Mouse (Mus musculus) retina, postnatal 7 days (tissue): ENCODE results near the gene Hist1h4j.
"Not testable (repeated sequence)": the region's sequence is repeated elsewhere in the genome, so short reads cannot be mapped to it uniquely, and the experiment has no call there.

ENCODE experiments used
- DNase-seq: peaks from one replicate; pipeline ENCODE4 v3.0.0-alpha.2; 2012; ENCODE audit warnings: low read depth, low spot score

The Hist1h4j gene

DNA sequence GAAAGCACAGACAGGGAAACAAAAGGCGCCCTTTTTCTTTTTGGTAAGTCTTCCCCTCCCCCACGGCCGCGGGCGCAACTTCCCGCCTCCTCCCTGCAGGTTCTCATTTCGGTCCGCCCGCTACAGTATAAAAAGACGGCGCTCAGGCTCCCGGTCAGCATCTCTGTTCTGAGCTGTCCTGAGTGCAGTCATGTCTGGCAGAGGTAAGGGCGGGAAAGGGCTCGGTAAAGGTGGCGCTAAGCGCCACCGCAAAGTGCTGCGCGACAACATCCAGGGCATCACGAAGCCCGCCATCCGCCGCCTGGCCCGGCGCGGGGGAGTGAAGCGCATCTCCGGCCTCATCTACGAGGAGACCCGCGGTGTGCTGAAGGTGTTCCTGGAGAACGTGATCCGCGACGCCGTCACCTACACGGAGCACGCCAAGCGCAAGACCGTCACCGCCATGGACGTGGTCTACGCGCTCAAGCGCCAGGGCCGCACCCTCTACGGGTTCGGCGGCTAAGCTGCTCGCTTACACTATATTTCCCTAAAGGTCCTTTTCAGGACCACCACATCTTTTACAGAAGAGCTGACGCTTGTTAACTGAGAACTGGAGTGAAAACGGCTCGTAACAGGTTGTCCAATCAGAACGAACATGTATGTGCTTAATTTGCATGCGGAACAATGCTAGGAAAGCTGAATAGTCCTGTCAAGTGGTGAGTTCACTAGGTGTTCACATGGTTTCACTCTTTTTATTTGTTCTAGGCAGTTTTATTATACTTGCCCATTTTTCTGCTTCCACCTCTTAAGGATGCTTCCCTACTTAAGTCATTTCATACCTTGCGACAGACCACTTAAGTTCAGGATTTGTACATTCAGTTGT lies at the start of gene Hist1h4j:
Hist1h4j (plus strand) TSS at position 159 of the 862 bp plus-strand sequence.
- DNase-seq: peak; percentile 70

DNA sequence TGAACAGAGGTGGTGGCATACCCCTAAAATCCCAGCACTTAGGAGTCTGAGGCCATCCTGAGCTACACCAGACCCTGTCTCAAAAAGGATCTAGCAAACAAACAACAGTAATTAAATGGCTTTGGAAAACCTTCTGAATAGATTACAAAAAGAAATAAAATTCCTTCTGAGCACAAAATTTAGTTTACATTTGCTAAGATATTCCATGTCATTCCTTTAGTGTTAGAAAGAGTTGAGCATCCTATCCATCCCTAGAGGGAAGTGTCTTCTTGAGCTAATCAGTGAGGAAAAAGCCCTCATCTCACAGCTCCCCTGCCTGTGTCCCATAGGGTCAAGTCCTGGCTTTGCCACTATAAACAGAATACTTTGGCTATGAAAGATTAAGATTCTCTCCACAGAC lies 37.1 kb upstream of the Hist1h4j start, which contains the start of gene Olfr1359:
Olfr1359 (plus strand) TSS at position 301 of the 400 bp plus-strand sequence.
- no peak for DNase-seq

DNA sequence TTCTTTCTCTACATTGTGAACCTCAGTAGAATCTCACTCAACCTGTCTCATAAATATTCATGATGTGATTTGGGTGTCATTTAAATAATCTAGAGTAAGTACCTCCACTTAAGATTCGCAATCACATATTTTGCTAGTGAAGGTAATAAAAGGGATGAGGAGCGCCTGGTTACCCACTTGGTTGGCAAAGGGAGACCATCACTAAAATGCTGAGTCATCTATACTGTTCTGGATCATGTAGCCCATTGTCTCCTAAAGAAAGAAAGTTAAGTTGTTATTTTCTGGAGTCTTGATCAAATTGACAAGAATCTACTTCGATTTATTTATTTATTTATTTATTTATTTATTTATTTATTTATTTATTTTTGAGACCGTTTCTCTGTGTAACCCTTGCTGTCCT lies 28.2 kb upstream of the Hist1h4j start:
- no peak for DNase-seq

DNA sequence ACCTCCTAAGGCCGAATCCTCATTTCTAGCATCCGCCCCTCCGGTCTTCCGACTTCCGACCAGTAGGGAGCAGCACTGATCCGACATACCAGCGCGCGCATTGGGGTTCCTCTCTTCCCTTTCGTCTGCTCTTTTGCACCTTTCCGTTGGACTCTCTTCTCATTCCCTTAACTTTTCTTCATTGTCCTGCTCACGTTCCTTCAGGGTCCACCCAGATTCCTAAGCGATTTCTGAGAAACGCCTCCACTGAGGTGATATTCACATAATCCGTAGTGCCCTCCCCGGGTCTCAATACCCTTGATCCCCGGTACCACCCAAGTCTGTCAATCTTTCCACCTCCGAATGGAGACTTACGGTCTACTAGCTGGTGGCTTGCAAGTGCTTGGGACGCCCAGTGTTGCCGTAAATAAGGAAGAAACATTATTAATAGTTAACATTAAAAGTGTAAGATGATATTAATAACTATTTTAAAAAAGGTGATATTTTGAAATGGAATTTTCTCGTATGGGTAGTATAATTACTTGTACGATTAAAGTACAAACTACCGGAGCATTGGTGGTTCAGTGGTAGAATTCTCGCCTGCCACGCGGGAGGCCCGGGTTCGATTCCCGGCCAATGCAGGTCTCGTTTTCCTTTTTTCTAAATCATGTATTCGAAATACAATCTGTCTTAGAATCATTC lies 24.7 kb upstream of the Hist1h4j start:
- DNase-seq: peak; percentile 83

DNA sequence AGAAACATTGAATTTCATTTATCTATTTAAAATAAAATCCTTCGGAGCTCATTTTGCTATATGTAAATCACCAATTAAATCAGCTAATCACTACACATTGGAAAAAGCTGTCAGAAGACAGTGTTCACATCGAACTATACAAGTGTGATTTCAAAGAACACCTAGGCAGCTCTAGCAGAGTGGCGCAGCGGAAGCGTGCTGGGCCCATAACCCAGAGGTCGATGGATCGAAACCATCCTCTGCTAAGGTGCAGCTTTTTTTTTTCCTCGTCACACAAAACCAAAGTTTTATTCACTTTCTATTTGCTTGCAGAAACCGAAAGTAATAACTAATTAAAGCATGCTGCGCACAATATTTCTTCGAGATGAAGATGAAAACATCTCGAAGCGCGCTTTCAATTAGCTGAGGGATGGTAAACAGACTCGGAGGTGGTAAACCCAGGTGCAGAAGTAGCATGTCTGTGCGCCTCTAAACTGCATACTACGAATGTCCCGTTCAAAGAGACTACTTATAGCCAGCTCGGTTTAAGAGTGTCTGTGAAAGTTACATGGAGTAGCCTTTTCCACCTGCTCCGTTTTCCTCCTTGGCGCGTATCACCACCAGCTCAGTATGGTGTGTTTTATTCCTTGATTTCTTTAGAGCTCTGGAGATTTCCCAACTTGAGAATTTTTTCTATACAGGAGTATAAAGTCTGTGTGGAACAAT lies 23.9 kb upstream of the Hist1h4j start:
- peak; percentile 76 for DNase-seq

DNA sequence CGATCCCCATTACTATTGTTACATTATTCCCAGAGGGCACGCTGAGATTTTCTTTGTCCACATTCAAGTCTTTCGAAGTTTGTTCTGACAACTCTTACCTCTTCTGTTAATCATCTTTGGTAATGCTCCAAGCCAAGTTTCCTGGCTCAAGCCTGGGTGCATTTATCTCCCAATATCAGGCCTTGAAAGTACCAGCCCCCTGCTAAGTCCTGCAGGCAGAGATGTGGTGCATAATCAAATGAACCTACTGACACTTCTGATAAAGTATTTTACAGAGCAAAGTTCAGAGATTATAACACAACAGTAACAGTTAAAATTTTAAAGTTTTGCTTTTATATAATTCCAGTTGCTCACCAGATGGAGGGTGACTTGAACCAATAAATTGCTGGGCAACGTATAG lies 23.2 kb upstream of the Hist1h4j start:
- DNase-seq: no peak

DNA sequence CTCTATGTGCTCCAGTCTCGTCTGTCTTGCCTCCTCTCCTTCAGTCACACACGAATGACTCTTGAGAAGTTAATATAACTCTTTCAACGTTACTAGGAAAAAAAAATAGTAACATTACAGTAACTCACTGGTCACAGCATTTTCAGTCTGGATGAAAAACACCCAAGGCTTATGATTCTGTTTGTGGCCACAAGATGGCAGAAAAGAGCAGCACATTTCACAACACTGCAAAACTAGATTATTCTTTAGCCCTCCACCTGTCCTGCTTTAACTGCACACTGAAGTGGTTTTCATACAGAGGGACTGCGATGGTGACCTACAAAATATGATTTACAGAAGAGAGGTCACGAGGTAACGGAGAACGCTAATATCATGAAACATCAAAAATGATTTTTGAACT lies 20.1 kb upstream of the Hist1h4j start:
- DNase-seq: peak; percentile 54

DNA sequence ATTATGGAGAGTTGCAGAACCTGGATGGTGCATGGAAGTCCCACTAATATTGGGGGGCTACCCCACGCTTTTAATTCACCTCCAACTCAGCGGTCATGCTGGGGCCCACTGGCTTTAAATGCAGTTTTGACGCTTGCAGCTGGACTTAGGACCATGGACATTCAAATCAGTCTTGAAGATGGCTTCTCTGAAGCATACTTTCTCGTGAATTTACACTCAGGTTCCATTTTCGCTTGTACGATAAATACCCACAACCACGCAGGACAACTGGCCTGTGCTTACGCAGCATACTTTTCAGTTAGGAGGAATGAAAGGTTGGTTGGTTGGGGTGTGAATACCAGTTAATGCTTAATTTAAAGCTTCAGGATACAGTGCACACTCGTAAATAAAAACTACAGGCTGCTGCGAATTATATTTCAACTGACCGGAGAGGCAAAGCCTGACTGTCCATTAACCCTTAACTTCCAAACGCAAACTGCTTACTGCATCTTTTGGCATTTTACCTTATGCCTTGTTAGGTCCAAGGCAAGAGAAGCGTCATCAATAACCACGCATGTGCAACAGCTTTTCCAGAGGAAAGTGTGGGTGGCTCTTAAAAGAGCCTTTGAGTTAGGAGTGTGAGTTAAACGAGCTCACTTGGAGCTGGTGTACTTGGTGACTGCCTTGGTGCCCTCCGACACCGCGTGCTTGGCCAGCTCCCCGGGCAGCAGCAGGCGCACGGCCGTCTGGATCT lies 19.6 kb upstream of the Hist1h4j start:
- no peak for DNase-seq

DNA sequence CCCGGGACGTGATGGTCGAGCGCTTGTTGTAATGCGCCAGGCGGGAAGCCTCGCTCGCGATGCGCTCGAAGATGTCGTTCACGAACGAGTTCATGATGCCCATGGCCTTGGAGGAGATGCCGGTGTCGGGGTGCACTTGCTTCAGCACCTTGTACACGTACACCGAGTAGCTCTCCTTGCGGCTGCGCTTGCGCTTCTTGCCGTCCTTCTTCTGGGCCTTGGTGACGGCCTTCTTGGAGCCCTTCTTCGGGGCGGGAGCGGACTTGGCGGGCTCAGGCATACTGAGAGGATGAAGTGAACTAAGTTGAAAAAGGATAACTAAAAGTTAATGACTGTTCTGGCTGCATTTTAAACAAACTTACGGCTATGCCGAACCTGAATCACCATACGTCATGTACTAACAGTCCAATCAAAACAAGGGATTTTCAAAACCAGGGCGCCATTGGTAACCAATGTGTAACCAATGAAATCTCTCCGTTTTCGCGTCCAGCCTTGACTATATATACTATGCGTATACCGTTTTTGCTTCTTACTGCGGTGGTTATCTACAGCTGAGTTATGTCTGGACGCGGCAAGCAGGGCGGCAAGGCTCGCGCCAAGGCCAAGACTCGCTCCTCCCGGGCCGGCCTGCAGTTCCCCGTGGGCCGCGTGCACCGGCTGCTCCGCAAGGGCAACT lies 18.9 kb upstream of the Hist1h4j start, which contains the start of the genes Hist1h2bl and Hist1h2ai:
Hist1h2bl (minus strand) TSS at position 280 of the 676 bp plus-strand sequence.
Hist1h2ai (plus strand) TSS at position 559 of the 676 bp plus-strand sequence.
- DNase-seq: peak; percentile 84

DNA sequence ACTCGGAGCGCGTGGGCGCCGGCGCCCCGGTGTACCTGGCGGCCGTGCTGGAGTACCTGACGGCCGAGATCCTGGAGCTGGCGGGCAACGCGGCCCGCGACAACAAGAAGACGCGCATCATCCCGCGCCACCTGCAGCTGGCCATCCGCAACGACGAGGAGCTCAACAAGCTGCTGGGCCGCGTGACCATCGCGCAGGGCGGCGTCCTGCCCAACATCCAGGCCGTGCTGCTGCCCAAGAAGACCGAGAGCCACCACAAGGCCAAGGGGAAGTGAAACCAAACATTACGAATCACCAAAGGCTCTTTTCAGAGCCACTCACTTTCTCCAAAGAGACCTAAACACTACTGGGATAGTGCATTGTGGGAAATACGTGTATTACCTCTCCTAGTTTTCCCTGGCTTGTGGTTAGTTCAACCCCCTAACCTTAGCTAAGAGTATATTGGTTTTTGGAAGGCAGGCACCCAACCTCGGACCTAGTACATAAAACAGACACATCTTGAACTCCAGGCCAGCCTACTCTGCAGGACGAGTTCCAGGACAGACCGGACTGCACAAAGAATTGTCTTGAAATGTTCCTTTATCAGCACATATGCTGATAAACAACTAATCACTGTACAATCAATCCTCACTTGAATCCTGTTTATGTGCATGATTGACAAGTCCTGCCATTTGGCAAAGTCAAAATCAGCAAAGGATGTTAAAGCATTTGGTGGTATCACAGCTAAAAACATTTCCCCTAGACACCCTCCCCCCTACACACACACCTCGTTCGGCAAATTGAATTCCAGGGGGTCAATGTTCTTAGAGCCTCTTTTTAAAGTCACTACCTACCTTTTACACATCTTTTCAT lies 18.1 kb upstream of the Hist1h4j start:
- not testable (repeated sequence) for DNase-seq

DNA sequence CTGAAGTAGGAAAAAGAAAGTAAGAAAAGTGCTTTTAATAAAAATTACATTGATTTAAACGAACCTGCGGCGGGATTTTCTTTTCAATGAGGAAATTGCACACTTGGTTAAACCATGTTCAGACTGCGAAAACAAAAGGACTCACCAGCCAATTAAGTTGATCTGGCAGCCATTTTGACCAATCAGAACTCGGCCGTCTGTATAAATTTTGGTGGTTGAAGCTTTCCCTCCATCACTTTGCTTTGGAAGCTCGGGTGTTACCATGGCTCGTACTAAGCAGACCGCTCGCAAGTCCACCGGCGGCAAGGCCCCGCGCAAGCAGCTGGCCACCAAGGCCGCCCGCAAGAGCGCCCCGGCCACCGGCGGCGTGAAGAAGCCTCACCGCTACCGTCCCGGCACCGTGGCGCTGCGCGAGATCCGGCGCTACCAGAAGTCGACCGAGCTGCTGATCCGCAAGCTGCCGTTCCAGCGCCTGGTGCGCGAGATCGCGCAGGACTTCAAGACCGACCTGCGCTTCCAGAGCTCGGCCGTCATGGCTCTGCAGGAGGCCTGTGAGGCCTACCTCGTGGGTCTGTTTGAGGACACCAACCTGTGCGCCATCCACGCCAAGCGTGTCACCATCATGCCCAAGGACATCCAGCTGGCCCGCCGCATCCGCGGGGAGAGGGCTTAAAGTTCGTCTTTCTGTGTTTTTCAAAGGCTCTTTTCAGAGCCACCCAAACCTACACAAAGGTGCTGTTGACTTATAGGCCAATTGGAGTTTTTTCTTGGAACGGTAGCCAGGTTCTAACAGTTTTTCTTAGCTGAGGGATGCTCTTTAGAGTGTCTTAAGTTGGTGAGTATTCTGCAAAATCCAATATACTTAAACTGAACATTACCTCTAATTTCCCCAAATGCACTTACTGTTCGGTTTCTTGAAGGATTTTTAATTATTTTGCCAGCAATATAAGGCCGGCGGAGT lies 17.2 kb upstream of the Hist1h4j start, which contains the start of gene Hist1h3h:
Hist1h3h (plus strand) TSS at position 263 of the 961 bp plus-strand sequence.
- peak; percentile 68 for DNase-seq

DNA sequence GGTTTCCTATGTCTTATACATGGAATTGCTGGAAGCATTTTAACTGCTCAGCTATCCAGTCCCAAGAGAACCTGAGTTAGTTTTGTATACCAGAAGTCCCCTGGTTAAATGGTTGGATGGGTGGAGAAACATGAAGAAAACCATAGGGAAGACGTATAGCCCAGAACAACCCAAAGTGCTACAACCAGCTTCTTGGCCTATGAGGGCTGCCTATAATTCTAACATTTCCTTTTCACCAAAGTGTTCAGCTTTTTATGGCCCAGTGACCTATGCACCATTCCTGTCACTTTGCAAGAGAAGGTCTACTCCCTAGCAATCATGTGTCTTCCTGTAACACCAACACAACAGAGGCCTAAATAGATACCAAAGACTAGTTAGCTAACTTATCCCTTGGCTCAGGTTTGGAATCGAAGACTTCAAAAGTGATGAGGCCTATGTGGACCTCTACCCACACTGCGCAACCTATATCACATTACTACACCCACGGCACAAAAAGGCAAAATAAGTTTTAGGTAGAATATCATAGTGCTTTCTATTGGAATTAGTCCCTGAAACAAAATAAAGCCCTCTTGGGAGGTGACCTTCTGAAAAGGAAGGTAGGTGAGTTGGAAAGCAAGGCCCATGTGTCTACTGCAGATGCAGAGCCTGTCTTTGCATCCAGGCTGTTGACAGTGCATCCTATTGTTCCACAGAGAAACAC lies 16.3 kb upstream of the Hist1h4j start:
- DNase-seq: no peak

DNA sequence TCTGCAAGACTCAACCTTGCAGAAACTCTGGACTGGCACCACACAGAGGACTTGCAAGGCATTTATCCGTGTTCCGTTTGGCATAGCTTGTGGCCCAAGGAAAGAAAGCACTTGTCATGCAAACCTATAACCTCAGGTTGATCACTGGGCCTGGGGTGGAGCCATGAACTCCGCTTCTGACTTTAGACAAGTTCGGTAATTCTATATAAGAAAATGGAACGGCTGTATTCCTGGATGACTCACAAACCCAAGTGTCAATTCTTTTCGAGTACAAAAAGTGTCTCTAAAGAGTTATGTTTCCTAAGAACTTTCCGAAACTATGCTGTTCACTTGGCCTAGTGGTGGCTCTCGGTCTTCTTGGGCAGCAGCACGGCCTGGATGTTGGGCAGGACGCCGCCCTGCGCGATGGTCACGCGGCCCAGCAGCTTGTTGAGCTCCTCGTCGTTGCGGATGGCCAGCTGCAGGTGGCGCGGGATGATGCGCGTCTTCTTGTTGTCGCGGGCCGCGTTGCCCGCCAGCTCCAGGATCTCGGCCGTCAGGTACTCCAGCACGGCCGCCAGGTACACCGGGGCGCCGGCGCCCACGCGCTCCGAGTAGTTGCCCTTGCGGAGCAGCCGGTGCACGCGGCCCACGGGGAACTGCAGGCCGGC lies 13.6 kb upstream of the Hist1h4j start:
- DNase-seq: not testable (repeated sequence)

DNA sequence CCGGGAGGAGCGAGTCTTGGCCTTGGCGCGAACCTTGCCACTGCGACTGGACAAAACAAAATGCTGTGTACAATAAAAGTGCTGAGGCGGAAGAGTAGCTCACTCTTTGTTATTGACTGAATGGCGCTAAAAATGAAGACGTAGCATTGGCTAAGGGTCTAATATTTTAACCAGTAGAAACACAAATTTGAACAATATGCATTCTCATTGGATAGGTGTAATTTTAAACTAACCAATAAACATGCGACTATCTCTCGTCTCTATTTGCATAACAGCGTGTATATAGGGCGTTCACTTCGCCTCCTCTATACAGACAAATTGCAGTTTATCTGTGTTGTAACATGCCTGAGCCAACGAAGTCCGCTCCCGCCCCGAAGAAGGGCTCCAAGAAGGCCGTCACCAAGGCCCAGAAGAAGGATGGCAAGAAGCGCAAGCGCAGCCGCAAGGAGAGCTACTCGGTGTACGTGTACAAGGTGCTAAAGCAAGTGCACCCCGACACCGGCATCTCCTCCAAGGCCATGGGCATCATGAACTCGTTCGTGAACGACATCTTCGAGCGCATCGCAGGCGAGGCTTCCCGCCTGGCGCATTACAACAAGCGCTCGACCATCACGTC lies 13.0 kb upstream of the Hist1h4j start, which contains the start of gene Hist1h2bm:
Hist1h2bm (plus strand) TSS at position 288 of the 616 bp plus-strand sequence.
- DNase-seq: peak; percentile 73

DNA sequence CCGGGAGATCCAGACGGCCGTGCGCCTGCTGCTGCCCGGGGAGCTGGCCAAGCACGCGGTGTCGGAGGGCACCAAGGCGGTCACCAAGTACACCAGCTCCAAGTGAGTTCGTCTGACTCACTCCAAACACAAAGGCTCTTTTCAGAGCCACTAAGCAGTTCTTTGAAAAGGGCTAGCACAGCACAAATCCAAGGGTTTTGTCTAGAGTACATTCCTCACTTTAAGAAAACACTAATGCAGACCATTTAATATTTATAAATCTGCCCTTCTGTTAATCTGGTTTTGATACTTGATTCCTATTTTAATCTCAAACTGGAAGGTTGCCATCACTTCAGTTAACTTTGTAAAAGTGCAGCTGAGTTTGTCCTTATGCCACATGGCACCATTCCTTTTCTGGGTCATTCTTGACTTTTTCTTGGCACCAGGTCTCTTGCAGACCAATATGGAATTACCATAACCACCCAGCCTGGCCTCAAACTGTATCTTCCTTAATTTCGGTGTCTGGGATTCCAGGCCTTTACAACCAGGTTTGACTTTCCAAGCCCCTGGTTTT lies 12.4 kb upstream of the Hist1h4j start:
- DNase-seq: no peak
